Mouse (Mus musculus) right cerebral cortex, adult 2 months (tissue): Measurements from ENCODE around the gene Kdsr.

Source experiments
- DNase-seq, 2 experiments: peaks; one replicate each; pipeline ENCODE4 v3.0.0; 2021 to 2022; ENCODE audit warnings: low spot score in 2 of 2

Kdsr gene

DNA sequence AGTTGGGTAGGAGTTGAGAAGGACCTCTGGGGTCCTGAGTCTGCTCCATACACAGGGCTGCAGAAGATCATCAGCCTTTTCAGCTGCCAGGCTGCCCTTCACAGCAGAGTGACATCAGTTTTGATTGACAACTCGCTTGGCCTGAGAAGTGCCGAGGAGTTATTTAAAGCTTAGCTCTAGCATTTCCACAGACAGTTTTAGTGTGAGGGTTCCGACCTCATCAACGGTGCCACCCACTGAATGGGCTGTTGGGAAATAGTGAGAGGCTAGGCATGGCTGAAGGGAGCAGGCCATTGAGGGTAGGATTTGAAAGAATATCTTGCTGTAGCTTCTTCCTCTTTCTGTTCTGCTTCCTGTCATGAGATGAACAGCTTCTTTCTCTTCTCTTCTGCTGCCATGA lies 63.9 kb downstream of the Kdsr start:
- no peak for DNase-seq

DNA sequence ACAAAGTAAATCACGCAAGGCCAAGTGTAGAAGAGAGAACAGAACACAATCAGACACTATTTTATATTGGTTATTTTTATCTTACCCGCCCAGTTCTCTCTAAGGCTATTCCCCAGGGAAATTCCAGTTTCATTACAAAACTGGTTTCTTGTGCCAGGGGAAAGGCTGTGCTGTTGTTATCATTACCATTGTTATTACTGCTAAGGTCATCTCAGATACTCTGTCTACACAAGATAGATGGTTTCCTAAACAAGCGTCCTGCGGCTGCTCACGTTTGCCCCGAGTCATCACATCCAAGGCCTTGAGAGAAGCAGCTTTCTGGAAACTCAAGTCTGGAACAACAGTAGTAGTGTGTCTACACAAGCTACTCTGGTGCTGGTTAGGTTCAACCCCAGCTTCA lies 65.2 kb downstream of the Kdsr start:
- DNase-seq: no peak

DNA sequence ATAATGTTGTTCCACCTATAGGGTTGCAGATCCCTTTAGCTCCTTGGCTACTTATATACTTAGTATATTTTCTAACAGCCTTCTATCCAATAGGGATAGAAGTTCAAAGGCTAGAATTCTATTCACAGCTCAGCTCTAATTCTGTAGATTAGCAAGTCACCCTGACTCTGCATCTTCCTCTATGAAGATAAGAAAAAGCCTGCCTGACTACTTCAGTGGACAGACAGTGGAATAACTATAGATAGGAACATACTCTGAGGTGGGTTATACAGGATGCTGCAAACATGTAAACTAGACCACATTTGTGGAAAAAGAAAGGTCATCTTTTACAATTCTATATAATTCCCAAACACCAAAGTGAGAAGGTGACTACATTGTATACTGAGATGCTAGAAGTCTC lies 66.9 kb downstream of the Kdsr start:
- DNase-seq: no peak

DNA sequence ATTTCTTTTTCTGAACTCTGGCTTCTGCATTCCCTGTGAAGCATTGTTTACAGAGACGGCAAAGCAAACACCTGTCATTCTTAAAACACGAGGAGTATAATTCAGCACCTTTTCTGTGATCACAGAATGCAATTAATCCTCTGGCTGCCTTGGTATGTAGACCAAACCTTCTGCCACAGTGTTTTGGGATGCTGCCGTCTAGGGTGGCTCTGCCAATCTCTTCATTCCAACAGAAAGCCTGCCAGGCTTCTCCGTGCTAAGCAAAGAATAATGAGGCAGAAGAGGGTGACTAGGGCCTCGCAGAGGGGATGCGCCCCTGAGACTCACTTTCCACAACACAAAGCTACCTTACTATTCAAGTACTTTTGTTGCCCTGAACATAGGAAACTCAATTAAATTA lies 68.6 kb downstream of the Kdsr start:
- no peak for DNase-seq

DNA sequence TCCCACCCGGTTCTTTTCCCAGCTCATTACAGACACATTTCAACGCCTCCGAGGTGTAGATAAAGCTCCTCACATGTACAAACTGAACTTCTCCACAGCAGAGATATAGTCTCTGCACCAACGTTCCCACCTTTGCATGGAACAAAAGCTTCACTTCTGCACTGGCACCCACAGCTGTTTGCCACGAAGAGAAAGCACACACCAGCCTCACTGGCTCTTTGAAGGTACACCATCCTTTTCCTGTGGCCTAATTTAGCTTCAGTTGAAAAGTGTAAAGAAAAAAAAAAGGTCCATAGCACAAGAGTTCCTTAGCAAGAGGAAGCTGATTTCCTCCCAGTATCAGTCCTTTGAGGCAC lies 71.4 kb downstream of the Kdsr start:
- no peak for DNase-seq

DNA sequence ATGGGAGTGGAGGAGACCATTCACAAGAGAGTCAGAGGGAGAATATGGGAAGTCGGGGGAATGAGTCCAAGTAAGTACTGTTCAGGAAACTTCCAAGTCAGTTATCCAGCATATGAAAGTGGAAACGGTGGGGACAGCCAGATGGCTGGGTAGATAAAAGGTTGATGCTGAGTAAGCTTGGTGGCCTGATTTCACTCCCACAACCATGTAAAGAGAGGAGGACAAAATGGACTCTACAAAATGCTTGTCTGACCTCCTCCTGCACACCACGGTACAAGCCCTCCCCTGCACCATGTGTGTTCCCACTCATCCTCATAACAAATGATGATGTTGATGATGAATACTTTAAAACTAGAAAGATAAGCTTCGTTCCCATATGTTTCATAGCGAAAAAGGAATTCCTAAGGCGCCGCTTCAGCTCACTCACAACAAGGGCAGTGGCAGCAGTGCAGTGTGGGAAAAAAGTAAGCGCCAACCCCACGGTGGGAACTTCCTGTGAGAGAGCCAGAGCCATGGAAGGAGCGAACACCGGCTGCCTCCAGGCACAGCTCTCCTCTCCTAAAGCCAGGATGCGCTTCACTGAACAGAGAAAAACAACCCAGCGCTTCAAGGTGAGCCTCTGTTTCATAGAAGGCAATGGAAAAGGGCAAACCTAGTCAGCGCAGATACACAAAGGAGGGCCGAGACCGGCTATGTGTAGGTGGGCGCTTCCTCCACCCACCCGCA lies 71.9 kb downstream of the Kdsr start:
- peak; percentile 21 to 25 for DNase-seq

DNA sequence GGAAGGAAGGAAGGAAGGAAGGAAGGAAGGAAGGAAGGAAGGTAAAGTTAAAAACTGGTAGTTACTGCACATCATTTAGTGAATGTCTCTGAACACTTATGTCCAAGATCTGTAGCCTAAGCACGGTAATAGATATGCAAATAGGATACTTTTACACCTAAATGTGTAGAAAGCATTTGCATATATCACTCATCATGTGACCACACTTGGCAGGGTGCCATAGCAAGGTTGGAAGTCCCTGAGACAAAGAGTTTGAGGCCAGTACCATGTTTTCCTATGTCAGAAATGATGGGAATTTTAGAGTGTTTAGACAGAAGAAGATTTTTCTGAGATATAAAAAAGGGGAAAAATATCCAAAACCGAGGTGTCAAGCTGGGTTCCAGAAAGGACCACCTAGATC lies 73.8 kb downstream of the Kdsr start:
- no peak for DNase-seq

DNA sequence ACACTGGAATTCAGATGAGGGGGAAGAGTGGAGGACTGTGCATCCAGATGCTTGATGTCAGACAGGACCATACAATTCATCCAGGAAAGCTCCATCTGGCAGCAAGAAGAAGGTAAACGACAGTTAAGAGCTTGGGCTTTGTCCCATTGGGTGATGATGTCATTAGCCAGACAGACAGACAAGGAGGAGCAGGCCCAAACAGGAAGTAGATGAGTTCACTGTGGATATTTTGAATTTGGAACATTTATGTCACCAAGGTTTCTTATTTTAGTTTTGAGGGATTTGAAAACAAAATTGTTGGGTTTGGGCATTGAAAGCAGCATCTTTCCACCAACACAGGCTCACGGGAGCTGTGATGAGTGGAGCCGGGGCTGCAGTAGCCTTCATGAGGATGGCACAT lies 75.0 kb downstream of the Kdsr start:
- no peak for DNase-seq

DNA sequence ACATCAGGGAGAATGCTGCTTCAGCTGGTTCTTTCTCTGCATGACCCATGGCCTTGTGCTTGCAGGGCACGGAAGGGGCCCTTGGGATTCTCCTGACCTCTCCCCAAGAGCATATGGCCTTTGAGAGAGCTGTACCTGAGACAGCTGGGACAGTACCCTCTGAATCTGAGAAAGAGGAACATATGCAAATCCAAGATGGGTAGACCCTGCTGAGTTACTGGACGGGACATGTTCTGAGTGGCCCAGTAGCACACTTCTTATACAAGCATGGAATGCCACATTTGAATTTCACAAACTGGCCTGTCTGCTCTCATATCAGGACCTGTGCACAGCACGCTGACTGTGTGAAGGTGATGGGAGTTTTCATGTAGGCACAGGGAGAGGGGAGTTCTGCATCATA lies 76.7 kb downstream of the Kdsr start:
- DNase-seq: no peak

DNA sequence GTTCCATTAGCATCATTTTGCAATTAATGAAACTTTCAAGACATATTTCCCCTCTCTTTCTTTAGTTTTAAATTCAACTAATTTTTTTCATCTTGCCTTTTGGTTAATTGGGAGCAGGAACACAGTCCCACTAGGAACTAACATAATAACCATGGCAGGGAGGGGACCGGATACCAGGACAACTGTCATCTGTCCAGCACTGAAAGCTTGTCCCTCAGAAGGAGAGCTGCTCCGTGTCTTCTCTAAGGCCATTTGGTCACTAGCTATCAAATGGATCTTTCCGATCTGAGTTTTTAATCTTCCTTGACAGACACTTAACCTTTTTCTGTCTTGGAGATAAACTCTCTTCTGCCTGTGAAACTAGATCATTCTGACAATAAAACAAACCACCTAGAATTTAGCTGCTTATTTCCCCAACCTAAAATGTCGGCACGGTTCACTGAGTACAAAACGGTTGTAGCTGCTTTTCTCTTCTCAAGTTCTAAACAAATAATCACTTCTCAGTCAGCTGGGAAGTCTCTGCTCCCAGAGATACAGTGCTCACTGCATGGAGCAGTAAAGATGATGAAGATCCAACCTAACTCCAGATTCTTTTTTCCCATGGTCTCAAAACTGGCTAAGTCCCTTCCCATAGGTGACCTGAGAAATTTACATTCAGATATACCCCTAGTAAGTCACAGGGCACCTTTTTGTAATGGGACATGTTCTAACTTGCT lies 79.6 kb downstream of the Kdsr start:
- DNase-seq: no peak

DNA sequence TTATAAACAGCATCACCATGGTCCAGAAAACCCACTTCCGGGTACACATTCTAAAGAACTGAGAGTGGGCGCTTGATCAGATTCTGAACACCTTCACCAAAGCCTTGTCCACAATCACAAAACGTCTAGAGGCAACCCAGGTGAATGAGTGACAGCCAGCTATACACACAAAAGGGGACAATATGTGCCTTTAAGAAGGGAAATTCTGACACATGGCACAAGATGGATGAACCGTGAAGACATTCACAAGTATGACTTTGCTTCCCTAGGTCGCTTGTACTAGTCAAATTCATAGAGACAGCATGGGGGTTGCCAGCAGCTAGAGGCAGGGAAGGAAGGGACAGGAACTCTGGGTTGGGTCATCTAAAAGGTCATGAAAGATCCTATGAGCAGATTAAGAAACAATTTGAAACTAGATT lies 81.5 kb downstream of the Kdsr start:
- DNase-seq: no peak
